Mouse (Mus musculus): ENCODE measurements at regions not wholly inside any gene's neighbourhood (a gene's known extent, or its start where the extent isn't known, plus 50 kb on each side); places are given as distances from the start of the nearest gene placed in this dataset.
"Not testable (repeated sequence)": the region's sequence is repeated elsewhere in the genome, so short reads cannot be mapped to it uniquely, and the experiment has no call there.

DNA sequence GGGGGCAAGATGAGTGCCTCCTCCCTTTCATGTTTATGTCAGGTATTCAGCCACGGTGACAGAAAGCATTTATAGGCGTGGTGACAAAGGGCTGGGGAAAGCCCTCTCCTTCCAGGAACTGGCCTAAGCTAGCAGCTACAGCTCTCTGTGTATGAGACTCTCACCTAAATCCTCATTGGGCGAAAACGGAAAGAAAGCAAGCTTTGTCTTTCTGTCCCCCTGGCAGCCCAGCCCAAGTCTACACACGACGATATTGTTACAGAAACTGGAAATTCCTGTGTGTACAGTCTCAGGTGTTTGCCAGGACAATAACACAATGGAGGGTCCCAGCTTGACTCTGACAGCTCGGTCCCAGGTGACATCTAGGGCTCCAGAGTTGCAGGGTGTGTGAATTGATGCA is 60.0 kb downstream of the Dact2 start:
- ATAC-seq (ENCODE audit: low TSS enrichment), result no peak

DNA sequence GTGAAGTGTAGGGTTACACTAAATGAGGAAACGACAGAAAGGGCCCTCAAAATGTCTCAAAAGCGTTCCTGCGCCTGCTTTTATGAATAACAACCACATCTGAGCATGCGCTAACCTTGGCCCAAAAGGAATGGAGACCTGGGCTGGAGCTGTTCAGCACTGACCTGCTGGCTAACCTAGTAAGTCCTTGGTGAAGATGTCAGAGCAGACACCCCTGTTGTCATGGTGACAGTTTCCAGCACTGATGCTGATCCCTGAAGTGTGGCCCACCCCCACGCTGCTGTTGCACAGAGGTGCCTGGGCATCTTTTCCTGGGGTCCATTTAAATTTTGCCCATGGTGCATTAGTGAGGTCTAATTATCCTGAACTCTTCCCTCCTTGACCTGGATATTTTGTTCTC is 62.4 kb downstream of the Dact2 start:
- no peak for ATAC-seq (ENCODE audit: low TSS enrichment)

DNA sequence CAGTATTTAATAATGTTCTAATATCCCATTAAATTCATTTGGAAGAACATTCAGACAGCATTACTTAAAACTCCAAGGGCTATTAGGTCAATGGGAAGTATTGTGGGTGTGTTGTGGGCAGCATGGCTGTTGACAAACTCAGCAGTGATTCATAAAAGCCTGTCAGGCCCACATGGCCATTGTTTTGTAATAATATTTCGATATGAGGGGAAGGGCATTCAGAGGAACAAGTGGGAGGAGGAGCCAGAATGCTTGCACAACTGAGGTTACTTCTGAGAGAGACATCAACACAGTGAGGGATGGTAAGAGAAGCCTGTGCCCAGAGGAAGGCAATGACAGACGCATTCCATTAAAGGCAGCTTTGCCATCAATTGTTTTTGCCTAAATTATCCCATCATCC is 63.8 kb downstream of the Dact2 start:
- no peak for ATAC-seq (ENCODE audit: low TSS enrichment)

DNA sequence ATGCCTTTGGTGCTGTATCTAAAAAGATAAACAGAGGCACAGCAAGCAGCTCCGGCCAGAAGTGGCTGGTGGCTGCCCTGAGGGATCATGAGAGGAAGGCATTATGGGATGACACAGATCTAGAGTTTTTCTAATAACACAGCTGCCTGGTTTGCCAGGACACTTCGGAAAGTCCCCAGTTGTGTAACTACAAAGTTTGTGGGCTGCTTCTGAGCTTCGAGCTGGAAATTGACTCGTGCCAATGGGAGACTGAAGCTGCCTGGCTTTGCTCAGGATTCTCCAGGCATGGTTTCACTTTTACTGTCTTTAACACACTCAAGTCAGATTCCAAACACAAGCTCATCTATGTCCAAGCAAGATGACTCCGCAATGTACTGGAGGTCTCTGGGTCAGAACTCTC is 65.2 kb downstream of the Dact2 start:
- ATAC-seq (ENCODE audit: low TSS enrichment), result no peak

DNA sequence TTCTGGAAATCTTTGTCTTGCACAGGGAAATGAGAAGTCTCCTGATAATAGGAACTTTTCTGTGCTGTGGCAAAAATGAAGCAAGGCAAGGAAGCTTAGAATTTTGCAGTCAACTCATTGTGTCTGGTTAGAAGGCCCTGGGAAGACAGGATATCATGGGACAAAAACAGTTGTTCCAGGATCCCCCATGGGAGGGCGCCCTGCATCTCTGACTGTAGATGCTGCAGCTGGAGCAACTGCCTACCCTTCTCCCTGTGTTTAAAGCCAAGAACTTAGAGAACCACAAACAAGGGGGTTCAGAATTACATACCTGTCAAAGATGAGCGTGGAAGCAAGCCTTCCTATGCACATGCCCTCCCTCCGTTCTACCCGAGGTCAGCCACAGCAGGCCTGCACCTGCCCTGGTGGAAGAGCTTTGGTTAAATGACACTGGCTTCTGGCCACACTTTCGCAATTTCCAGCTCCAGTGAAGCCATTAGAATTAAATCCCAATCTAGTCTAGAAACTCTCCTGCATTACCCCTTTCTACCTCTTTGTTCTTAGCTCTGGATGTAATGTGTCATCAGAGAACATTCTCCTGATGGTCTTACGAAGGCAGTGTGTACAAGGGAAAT is 67.3 kb downstream of the Dact2 start:
- ATAC-seq (ENCODE audit: low TSS enrichment), result peak; percentile 91

- no peak for ATAC-seq (ENCODE audit: low TSS enrichment)
Measured at GRCm38 (mm10) chr17:14134604-14135003, 69.5 kb downstream of the Dact2 start.

DNA sequence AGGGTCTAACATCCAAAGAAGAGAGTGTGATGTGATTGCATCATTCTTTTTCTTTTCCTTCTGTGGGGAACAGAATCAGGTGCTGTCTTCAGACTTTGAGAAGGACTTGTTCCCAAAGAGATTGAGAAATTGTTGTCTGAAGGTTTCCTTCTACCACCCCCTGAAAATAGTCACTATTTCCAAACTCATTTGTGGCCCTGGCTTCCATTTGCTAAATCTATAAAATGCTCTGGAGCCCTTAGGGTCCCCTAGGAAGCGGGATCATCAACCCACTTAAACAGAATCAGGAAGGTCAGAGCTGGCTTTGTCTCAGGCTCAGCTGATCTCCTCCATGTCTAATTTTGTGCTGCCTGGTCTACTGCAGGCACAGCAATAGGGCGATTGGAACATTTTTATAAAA is 70.1 kb downstream of the Dact2 start:
- ATAC-seq (ENCODE audit: low TSS enrichment), result no peak

- not testable (repeated sequence) for ATAC-seq (ENCODE audit: low TSS enrichment)
Measured at GRCm38 (mm10) chr17:14127031-14127430, 67.7 kb upstream of the Gm7358 start.

- no peak for ATAC-seq (ENCODE audit: low TSS enrichment)
Measured at GRCm38 (mm10) chr17:14118863-14119262, 59.5 kb upstream of the Gm7358 start.

- no peak for ATAC-seq (ENCODE audit: low TSS enrichment)
Measured at GRCm38 (mm10) chr17:14116223-14116622, 56.9 kb upstream of the Gm7358 start.

DNA sequence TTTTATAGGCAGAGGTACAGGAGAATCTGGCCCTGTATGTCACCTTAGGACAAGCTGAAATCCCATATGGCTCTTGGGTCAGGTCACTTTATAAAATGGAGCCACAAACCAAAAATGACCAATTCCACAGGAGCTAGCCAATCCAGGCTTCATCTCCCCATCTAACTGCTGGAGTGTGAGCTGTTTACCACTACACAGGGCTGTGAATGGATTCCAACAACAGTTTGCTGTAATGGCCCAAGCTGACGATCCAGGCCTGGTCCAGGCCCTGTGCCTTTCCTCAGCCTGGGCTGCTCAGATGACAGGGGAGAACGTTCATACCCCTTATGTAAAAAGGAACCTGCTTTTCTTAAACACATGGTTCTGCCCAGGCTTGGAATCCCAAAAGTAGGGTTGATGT is 55.5 kb upstream of the Gm7358 start:
- no peak for ATAC-seq (ENCODE audit: low TSS enrichment)

- ATAC-seq (ENCODE audit: low TSS enrichment), result not testable (repeated sequence)
Measured at GRCm38 (mm10) chr17:14111692-14112091, 52.4 kb upstream of the Gm7358 start.
